Mouse (Mus musculus): Measurements from ENCODE around the gene Atp10a. TPM values are rescaled to one million over a fixed set of nuclear protein-coding genes. Genes with fewer than 3 reads are reported as not detected.
"Not testable (repeated sequence)": the region's sequence is repeated elsewhere in the genome, so short reads cannot be mapped to it uniquely, and the experiment has no call there.

Atp10a gene
- polyA plus RNA-seq, 1 experiment from 2014 or later, result 1.1 TPM

DNA sequence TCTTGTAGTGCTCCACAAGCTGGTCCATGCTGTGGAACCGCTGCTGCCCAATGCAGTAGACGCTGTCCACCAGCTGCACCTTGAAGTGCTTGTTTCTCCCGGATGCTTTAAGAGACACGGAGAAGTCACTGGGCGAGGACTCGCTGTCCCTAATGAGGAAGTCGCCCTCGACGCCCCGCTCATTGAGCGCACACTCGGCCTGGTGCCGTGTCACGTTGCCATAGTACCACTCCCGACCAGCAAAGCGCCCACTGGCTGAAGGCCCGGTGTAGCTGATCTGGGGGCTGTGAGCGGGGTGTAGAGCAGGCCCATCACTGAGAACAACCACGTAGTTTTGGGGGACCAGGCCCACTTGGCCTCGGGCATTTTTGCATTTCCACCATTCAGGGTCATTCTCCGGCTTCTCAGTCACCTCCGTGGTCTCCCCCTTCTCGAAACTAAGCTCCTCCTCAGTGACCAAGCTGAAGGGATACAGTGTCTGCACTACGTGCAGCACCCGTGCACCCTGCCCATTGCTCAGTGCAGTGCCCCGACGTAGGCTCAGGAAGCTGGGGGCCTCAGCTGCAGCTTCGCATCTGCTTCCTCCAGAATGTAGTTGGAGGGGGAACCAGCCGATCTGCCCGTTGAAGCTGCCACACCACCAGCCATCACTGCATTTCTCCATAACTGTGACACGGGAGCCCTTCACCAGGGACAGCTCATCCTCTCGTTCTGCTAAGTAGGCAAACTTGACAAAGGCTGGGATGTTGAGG is 181.1 kb downstream of the Atp10a start:
- not testable (repeated sequence) for H3K27me3 ChIP-seq (replicated peaks; ENCODE audit: control insufficient read depth, insufficient read depth, low read length); H3K4me2 ChIP-seq (ENCODE audit: low read length); ATAC-seq; H3K4me1 ChIP-seq (ENCODE audit: control insufficient read depth, insufficient read depth, low read depth, low read length); H3K27ac ChIP-seq (ENCODE audit: low read depth, low read length); H3K36me3 ChIP-seq (ENCODE audit: control insufficient read depth, insufficient read depth, low read length); H3K4me3 ChIP-seq (ENCODE audit: low read length); H3K9ac ChIP-seq (ENCODE audit: low read depth, low read length); H3K9me3 ChIP-seq (ENCODE audit: control insufficient read depth, low read length)
- WGBS, result 94% methylated on average over 32 of the region's 32 CpGs

DNA sequence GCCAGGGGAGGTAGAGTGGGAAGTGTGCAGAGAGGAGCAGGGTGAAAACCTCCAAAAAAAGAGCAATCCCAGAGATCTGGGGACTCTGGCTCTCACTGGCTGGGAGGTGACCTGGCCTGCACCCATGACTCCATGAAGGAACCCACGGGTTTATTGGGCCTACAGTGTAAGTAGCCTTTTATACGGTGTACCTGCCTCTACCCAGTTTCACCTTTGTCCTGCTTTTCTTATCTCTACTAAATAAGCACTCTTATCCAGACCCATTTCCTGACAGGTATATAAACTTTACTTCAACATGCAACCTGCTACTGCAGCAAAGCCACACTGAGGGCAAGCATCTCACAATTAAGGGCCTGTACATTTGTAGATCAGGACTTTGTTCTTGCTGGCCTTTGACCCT is 184.4 kb downstream of the Atp10a start:
- Histone ChIP-seq H3K9ac (ENCODE audit: low read depth, low read length) (no peak overlapping the region), H3K4me2 (ENCODE audit: low read length) (no peak overlapping the region), H3K9me3 (ENCODE audit: control insufficient read depth, low read length) (no peaks in the 10 kb centered on the region), H3K36me3 (ENCODE audit: control insufficient read depth, insufficient read depth, low read length) (no peaks in the 10 kb centered on the region), H3K4me3 (ENCODE audit: low read length) (no peak overlapping the region), H3K27ac (ENCODE audit: low read depth, low read length) (no peak overlapping the region), H3K4me1 (ENCODE audit: control insufficient read depth, insufficient read depth, low read depth, low read length) (peaks cover 26% of the 10 kb centered on the region), H3K27me3 (replicated peaks; ENCODE audit: control insufficient read depth, insufficient read depth, low read length) (no peaks in the 10 kb centered on the region)
- WGBS, result 88% methylated on average over 2 of the region's 2 CpGs
- ATAC-seq, result no peak

GRCm38 (mm10) chr7:58841066-58841465 is 185.1 kb downstream of the Atp10a start:
- H3K9ac ChIP-seq (ENCODE audit: low read depth, low read length), result no peak overlapping the region
- no peaks in the 10 kb centered on the region for H3K9me3 ChIP-seq (ENCODE audit: control insufficient read depth, low read length)
- H3K27ac ChIP-seq (ENCODE audit: low read depth, low read length), result no peak overlapping the region
- H3K4me2 ChIP-seq (ENCODE audit: low read length), result no peak overlapping the region
- H3K4me3 ChIP-seq (ENCODE audit: low read length), result no peak overlapping the region
- 81% methylated on average over 1 of the region's 1 CpGs for WGBS
- peaks cover 26% of the 10 kb centered on the region for H3K4me1 ChIP-seq (ENCODE audit: control insufficient read depth, insufficient read depth, low read depth, low read length)
- ATAC-seq, result no peak
- no peaks in the 10 kb centered on the region for H3K36me3 ChIP-seq (ENCODE audit: control insufficient read depth, insufficient read depth, low read length)
- no peaks in the 10 kb centered on the region for H3K27me3 ChIP-seq (replicated peaks; ENCODE audit: control insufficient read depth, insufficient read depth, low read length)

- no peaks in the 10 kb centered on the region for H3K9me3 ChIP-seq (ENCODE audit: control insufficient read depth, low read length)
- H3K9ac ChIP-seq (ENCODE audit: low read depth, low read length), result no peak overlapping the region; the same call in 1 of the 2 replicates
- peaks cover 26% of the 10 kb centered on the region for H3K4me1 ChIP-seq (ENCODE audit: control insufficient read depth, insufficient read depth, low read depth, low read length)
- peak overlapping the region; percentile 85 for H3K27ac ChIP-seq (ENCODE audit: low read depth, low read length)
- H3K36me3 ChIP-seq (ENCODE audit: control insufficient read depth, insufficient read depth, low read length), result no peaks in the 10 kb centered on the region
- no peak overlapping the region for H3K4me2 ChIP-seq (ENCODE audit: low read length)
- WGBS, result 23% methylated on average over 3 of the region's 3 CpGs
- ATAC-seq, result peak; percentile 21
- H3K27me3 ChIP-seq (replicated peaks; ENCODE audit: control insufficient read depth, insufficient read depth, low read length), result no peaks in the 10 kb centered on the region
- H3K4me3 ChIP-seq (ENCODE audit: low read length), result no peak overlapping the region
Observed at GRCm38 (mm10) chr7:58842818-58843217, 186.9 kb downstream of the Atp10a start.

DNA sequence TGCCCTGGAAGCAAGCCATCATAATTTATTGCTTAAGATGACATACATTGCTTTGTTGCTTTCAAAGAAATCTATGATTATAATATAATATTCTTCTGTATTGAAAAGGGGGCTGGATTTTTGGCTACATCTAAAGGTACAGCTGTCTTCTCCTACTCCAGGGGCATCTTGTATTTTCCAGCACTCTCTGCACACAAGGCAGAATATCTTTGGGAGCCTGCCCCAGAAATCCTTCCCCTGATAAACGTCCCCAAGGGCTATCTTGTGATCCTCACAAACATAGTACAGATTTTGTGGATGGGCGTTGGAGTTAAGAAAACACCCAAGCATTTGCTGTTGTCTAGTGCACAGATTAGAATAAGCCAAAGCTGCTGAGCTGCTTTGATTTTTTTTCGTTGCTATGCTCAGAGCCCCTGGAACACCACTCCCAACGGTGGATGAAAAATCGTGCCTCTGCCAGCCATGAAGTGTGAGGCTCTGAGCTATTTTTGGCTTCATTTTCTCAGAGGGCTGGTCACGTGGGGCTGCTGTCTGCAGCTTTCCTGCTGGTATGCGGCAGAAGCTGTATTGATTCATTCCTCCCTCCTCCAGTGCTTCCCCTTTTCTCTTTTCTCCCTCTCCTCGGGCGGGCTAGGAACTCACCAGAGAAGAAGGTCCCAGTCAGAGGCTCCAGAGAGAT is 187.9 kb downstream of the Atp10a start:
- under 1% methylated on average over 9 of the region's 9 CpGs for WGBS
- Histone ChIP-seq H3K9ac (ENCODE audit: low read depth, low read length) (peak overlapping the region; percentile 57), H3K4me3 (ENCODE audit: low read length) (no peak overlapping the region)

GRCm38 (mm10) chr7:58844449-58844848 is 188.5 kb downstream of the Atp10a start:
- Histone ChIP-seq H3K4me1 (ENCODE audit: control insufficient read depth, insufficient read depth, low read depth, low read length) (peaks cover 26% of the 10 kb centered on the region), H3K4me3 (ENCODE audit: low read length) (no peak overlapping the region), H3K27ac (ENCODE audit: low read depth, low read length) (peak overlapping the region; percentile 95), H3K36me3 (ENCODE audit: control insufficient read depth, insufficient read depth, low read length) (no peaks in the 10 kb centered on the region), H3K9me3 (ENCODE audit: control insufficient read depth, low read length) (no peaks in the 10 kb centered on the region), H3K9ac (ENCODE audit: low read depth, low read length) (peak overlapping the region; percentile 35; the same call in 1 of the 2 replicates), H3K27me3 (replicated peaks; ENCODE audit: control insufficient read depth, insufficient read depth, low read length) (no peaks in the 10 kb centered on the region), H3K4me2 (ENCODE audit: low read length) (peak overlapping the region; percentile 47)
- peak; percentile 45; the same call in 1 of the 2 replicates for ATAC-seq
- WGBS, result 23% methylated on average over 4 of the region's 4 CpGs

More for the DNA sequence above, 187.9 kb downstream of the Atp10a start:
- H3K27ac ChIP-seq (ENCODE audit: low read depth, low read length), result peak overlapping the region; percentile 95
- no peaks in the 10 kb centered on the region for H3K9me3 ChIP-seq (ENCODE audit: control insufficient read depth, low read length)
- peaks cover 26% of the 10 kb centered on the region for H3K4me1 ChIP-seq (ENCODE audit: control insufficient read depth, insufficient read depth, low read depth, low read length)
- peak overlapping the region; percentile 47 for H3K4me2 ChIP-seq (ENCODE audit: low read length)
- no peaks in the 10 kb centered on the region for H3K27me3 ChIP-seq (replicated peaks; ENCODE audit: control insufficient read depth, insufficient read depth, low read length)
- no peaks in the 10 kb centered on the region for H3K36me3 ChIP-seq (ENCODE audit: control insufficient read depth, insufficient read depth, low read length)
- ATAC-seq, result peak; percentile 97

DNA sequence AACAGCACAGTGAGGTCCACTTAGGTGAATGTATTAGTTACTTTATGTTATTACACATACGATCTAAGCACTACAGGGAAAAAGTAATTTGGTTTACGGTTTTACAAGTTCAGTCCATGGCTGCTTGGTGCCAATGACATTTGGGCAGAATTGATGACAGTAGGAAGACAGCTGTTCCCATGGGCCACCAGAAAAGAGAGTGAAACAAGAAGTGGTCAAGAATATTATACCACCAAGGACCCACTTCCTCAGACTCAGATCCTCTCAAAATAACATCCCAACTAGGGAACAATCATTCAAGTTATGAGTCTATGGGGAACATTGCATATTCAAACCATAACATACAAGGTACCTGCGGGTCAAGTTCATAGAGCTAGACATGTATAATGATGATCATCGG is 203.0 kb downstream of the Atp10a start:
- Histone ChIP-seq H3K9ac (ENCODE audit: low read depth, low read length) (no peak overlapping the region), H3K4me1 (ENCODE audit: control insufficient read depth, insufficient read depth, low read depth, low read length) (no peaks in the 10 kb centered on the region), H3K27me3 (replicated peaks; ENCODE audit: control insufficient read depth, insufficient read depth, low read length) (no peaks in the 10 kb centered on the region), H3K9me3 (ENCODE audit: control insufficient read depth, low read length) (no peaks in the 10 kb centered on the region), H3K4me2 (ENCODE audit: low read length) (no peak overlapping the region), H3K4me3 (ENCODE audit: low read length) (no peak overlapping the region), H3K27ac (ENCODE audit: low read depth, low read length) (no peak overlapping the region), H3K36me3 (ENCODE audit: control insufficient read depth, insufficient read depth, low read length) (no peaks in the 10 kb centered on the region)
- 94% methylated on average over 4 of the region's 4 CpGs for WGBS
- no peak for ATAC-seq

DNA sequence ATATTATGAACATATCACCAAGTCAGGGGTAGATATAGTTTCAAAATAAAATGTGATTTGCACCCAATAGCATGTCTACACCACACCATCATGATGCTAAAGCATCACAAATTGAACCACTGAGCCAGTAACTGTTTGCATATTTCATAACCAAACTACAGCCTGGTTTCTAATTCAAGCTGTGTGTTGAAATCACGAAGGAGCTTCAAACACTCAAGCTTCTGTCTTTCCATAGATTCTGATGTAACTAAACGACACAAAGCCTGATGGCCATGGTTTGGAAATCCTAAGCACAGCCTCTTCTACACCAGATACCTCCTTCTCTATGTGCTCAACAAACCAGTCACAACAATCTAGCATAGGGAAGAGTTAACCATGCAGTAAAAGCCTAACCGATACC is 207.2 kb downstream of the Atp10a start:
- Histone ChIP-seq H3K4me1 (ENCODE audit: control insufficient read depth, insufficient read depth, low read depth, low read length) (no peaks in the 10 kb centered on the region), H3K27ac (ENCODE audit: low read depth, low read length) (no peak overlapping the region)
- WGBS, result 88% methylated on average over 3 of the region's 3 CpGs

DNA sequence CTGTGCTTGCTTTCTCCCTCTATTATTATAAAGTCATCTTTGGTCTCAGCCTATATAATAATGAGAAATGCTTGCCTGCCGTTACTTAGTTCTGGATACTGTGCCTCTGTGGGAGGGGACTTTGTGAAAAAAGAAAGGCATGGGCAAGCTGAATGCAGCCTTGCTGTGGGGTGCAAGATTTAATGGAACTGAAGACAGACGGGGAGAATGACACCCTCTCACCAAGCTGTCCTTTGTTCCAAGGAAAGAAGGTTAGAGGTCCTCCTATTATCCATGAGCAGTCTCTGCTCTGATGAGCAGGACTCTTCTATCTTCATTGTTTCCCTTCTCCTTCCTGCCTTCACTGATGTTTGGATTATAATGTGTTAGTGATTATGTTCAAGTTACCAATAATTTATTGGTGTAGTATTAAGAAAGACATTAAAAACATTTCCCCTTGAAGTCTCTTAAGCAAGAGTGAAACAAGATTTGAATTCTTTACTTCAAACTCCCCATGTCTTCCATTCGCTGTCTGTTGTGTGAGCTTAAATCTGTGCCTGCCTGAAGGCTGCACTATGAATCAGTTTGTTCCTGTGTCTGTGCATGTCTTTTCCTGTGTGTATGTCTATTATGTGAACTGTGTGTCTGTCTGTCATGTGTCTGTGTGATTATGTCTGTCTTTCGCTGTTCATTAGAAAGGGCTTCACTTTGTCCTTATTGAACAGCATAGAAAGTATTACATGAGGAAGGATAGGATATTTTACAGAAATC is 211.1 kb downstream of the Atp10a start:
- Histone ChIP-seq H3K9ac (ENCODE audit: low read depth, low read length) (no peak overlapping the region), H3K4me2 (ENCODE audit: low read length) (no peak overlapping the region), H3K27me3 (replicated peaks; ENCODE audit: control insufficient read depth, insufficient read depth, low read length) (no peaks in the 10 kb centered on the region), H3K9me3 (ENCODE audit: control insufficient read depth, low read length) (no peaks in the 10 kb centered on the region), H3K4me3 (ENCODE audit: low read length) (no peak overlapping the region), H3K4me1 (ENCODE audit: control insufficient read depth, insufficient read depth, low read depth, low read length) (no peaks in the 10 kb centered on the region), H3K27ac (ENCODE audit: low read depth, low read length) (no peak overlapping the region), H3K36me3 (ENCODE audit: control insufficient read depth, insufficient read depth, low read length) (no peaks in the 10 kb centered on the region)
- WGBS, result 30% methylated on average over 4 of the region's 4 CpGs
- no peak for ATAC-seq

More for the DNA sequence above, 207.2 kb downstream of the Atp10a start:
- Histone ChIP-seq H3K27me3 (replicated peaks; ENCODE audit: control insufficient read depth, insufficient read depth, low read length) (no peaks in the 10 kb centered on the region), H3K36me3 (ENCODE audit: control insufficient read depth, insufficient read depth, low read length) (no peaks in the 10 kb centered on the region), H3K4me3 (ENCODE audit: low read length) (no peak overlapping the region), H3K9ac (ENCODE audit: low read depth, low read length) (no peak overlapping the region), H3K9me3 (ENCODE audit: control insufficient read depth, low read length) (no peaks in the 10 kb centered on the region), H3K4me2 (ENCODE audit: low read length) (no peak overlapping the region)
- no peak for ATAC-seq
